Mouse (Mus musculus) MEL (cell line): ENCODE measurements around the gene Ggta1. TPM values are rescaled to one million over a fixed set of nuclear protein-coding genes. Genes with fewer than 3 reads are reported as not detected.

Experiments used
- DNase-seq: peaks from one replicate; pipeline ENCODE4 v3.0.0; 2011; ENCODE audit warnings: low read depth, low spot score
- H3K27ac ChIP-seq: 2 replicates; pipeline ENCODE4 v1.5.1; 2012; ENCODE audit warnings: low read depth, mild to moderate bottlenecking, control low read depth, low read length, moderate library complexity; ENCODE audit not compliant: control insufficient read depth
- H3K27me3 ChIP-seq, 2 experiments: fragments of 150-350 bp in 1 of 2; sonication (generic) in 1 of 2; 2 replicates each; pipeline ENCODE4 v1.6.1; 2012; ENCODE audit warnings: low read length in 2 of 2, mild to moderate bottlenecking in 2 of 2, improper control_type of control experiment in 1 of 2, moderate library complexity in 1 of 2; ENCODE audit not compliant: insufficient read depth in 2 of 2, control insufficient read depth in 1 of 2
- H3K36me3 ChIP-seq, 2 experiments: 2 replicates each; pipeline ENCODE4 v1.6.1; 2012 to 2014; ENCODE audit warnings: low read length in 2 of 2, improper control_type of control experiment in 1 of 2, inconsistent platforms in 1 of 2, mild to moderate bottlenecking in 1 of 2; ENCODE audit not compliant: insufficient read depth in 2 of 2, control insufficient read depth in 1 of 2
- H3K4me1 ChIP-seq, 2 experiments: fragments of 150-350 bp in 1 of 2; sonication (generic) in 1 of 2; 2 replicates each; pipeline ENCODE4 v1.6.1; 2012; ENCODE audit warnings: low read length in 2 of 2, improper control_type of control experiment in 1 of 2, mild to moderate bottlenecking in 1 of 2; ENCODE audit not compliant: insufficient read depth in 2 of 2, control insufficient read depth in 1 of 2
- H3K4me3 ChIP-seq, 2 experiments: fragments of 150-350 bp in 1 of 2; sonication (generic) in 1 of 2; 2 replicates each; pipeline ENCODE4 v1.5.1; 2012; ENCODE audit warnings: low read depth in 2 of 2, low read length in 2 of 2, mild to moderate bottlenecking in 2 of 2, moderate library complexity in 2 of 2, control low read depth in 1 of 2, improper control_type of control experiment in 1 of 2; ENCODE audit not compliant: control insufficient read depth in 1 of 2, insufficient read depth in 1 of 2
- H3K79me2 ChIP-seq: 2 replicates; pipeline ENCODE4 v1.6.1; 2012; ENCODE audit warnings: mild to moderate bottlenecking, low read length, moderate library complexity; ENCODE audit not compliant: control insufficient read depth, poor library complexity, insufficient read depth
- H3K9ac ChIP-seq: 2 replicates; pipeline ENCODE4 v1.6.1; 2012; ENCODE audit warnings: low read depth, mild to moderate bottlenecking, control low read depth, low read length, moderate library complexity; ENCODE audit not compliant: control insufficient read depth, poor library complexity, severe bottlenecking
- H3K9me3 ChIP-seq: fragments of 150-350 bp; sonication (generic); replicated peaks from 2 replicates; pipeline ENCODE4 v1.6.1; 2012; ENCODE audit warnings: mild to moderate bottlenecking, low read length, improper control_type of control experiment, moderate library complexity; ENCODE audit not compliant: insufficient read depth
- CHD1 ChIP-seq: IDR thresholded peaks from 2 replicates; pipeline ENCODE4 v1.6.1; 2012; ENCODE audit warnings: low read depth, mild to moderate bottlenecking, inconsistent platforms, low read length, improper control_type of control experiment
- EP300 ChIP-seq, 2 experiments: IDR thresholded peaks; 2 replicates each; pipeline ENCODE4 v1.6.1; 2011; ENCODE audit warnings: improper control_type of control experiment in 2 of 2, low read length in 2 of 2, low read depth in 1 of 2, mild to moderate bottlenecking in 1 of 2
- ETS1 ChIP-seq: IDR thresholded peaks from 2 replicates; pipeline ENCODE4 v1.6.1; 2012; ENCODE audit warnings: low read depth, mild to moderate bottlenecking, inconsistent platforms, low read length, improper control_type of control experiment, moderate library complexity
- GABPA ChIP-seq: IDR thresholded peaks from 2 replicates; pipeline ENCODE4 v1.6.1; 2012; ENCODE audit warnings: low read depth, mild to moderate bottlenecking, inconsistent platforms, low read length, improper control_type of control experiment, moderate library complexity
- JUND ChIP-seq: IDR thresholded peaks from 2 replicates; pipeline ENCODE4 v1.6.1; 2011; ENCODE audit warnings: low read depth, mild to moderate bottlenecking, improper control_type of control experiment, low read length
- KAT2A ChIP-seq: conservative IDR thresholded peaks from 2 replicates; pipeline ENCODE4 v1.6.1; 2012; ENCODE audit warnings: low read depth, low read length, improper control_type of control experiment, inconsistent platforms
- MAFK ChIP-seq: IDR thresholded peaks from 2 replicates; pipeline ENCODE4 v1.6.1; 2011; ENCODE audit warnings: low read depth, mild to moderate bottlenecking, low read length, improper control_type of control experiment, borderline replicate concordance
- MAZ ChIP-seq: IDR thresholded peaks from 2 replicates; pipeline ENCODE4 v1.6.1; 2012; ENCODE audit warnings: low read depth, mild to moderate bottlenecking, inconsistent platforms, low read length, improper control_type of control experiment
- MEF2A ChIP-seq: IDR thresholded peaks from 2 replicates; pipeline ENCODE4 v1.6.1; 2014; ENCODE audit warnings: low read depth, mild to moderate bottlenecking, inconsistent platforms, low read length, improper control_type of control experiment; ENCODE audit not compliant: poor library complexity, insufficient replicate concordance, severe bottlenecking; ENCODE audit errors: extremely low read depth
- MXI1 ChIP-seq: IDR thresholded peaks from 2 replicates; pipeline ENCODE4 v1.6.1; 2011; ENCODE audit warnings: mild to moderate bottlenecking, low read depth, low read length, improper control_type of control experiment
- MYC ChIP-seq: IDR thresholded peaks from 2 replicates; pipeline ENCODE4 v1.6.1; 2011; ENCODE audit warnings: low read depth, mild to moderate bottlenecking, low read length, improper control_type of control experiment, moderate library complexity
- NELFE ChIP-seq: IDR thresholded peaks from 2 replicates; pipeline ENCODE4 v1.6.1; 2011; ENCODE audit warnings: low read depth, low read length, improper control_type of control experiment
- NRF1 ChIP-seq: IDR thresholded peaks from 2 replicates; pipeline ENCODE4 v1.6.1; 2014; ENCODE audit warnings: low read depth, mild to moderate bottlenecking, inconsistent platforms, low read length, improper control_type of control experiment, moderate library complexity; ENCODE audit not compliant: poor library complexity, insufficient read depth, severe bottlenecking
- POLR2AphosphoS2 ChIP-seq: IDR thresholded peaks from 2 replicates; pipeline ENCODE4 v1.6.1; 2011; ENCODE audit warnings: low read length, improper control_type of control experiment
- POLR2AphosphoS5 ChIP-seq: IDR thresholded peaks from 2 replicates; pipeline ENCODE4 v1.6.1; 2012; ENCODE audit warnings: low read depth, borderline replicate concordance, mild to moderate bottlenecking, inconsistent platforms, low read length, moderate library complexity, mixed read lengths
- RCOR1 ChIP-seq: IDR thresholded peaks from 2 replicates; pipeline ENCODE4 v1.6.1; 2012; ENCODE audit warnings: low read depth, mild to moderate bottlenecking, inconsistent platforms, low read length, improper control_type of control experiment
- SIN3A ChIP-seq: IDR thresholded peaks from 2 replicates; pipeline ENCODE4 v1.6.1; 2012; ENCODE audit warnings: low read length, improper control_type of control experiment, inconsistent platforms
- TAL1 ChIP-seq: IDR thresholded peaks from 2 replicates; pipeline ENCODE4 v1.6.1; 2012; ENCODE audit warnings: mild to moderate bottlenecking, inconsistent platforms, low read length, moderate library complexity, mixed read lengths
- TCF12 ChIP-seq: IDR thresholded peaks from 2 replicates; pipeline ENCODE4 v1.6.1; 2014; ENCODE audit warnings: low read depth, mild to moderate bottlenecking, inconsistent platforms, low read length, improper control_type of control experiment, moderate library complexity
- USF1 ChIP-seq: IDR thresholded peaks from 2 replicates; pipeline ENCODE4 v1.6.1; 2014; ENCODE audit warnings: low read depth, mild to moderate bottlenecking, inconsistent platforms, low read length, improper control_type of control experiment, moderate library complexity
- USF2 ChIP-seq, 2 experiments: IDR thresholded peaks; 2 replicates each; pipeline ENCODE4 v1.6.1; 2011 to 2012; ENCODE audit warnings: improper control_type of control experiment in 2 of 2, low read length in 2 of 2, borderline replicate concordance in 1 of 2, inconsistent platforms in 1 of 2, low read depth in 1 of 2, mild to moderate bottlenecking in 1 of 2; ENCODE audit not compliant: insufficient read depth in 1 of 2
- ZKSCAN1 ChIP-seq: IDR thresholded peaks from 2 replicates; pipeline ENCODE4 v1.6.1; 2012; ENCODE audit warnings: low read depth, mild to moderate bottlenecking, inconsistent platforms, low read length, improper control_type of control experiment, moderate library complexity
- polyA plus RNA-seq, 2 experiments: library from polyadenylated mRNA; stranded (reverse) in 1 of 2; unstranded in 1 of 2; fragments of >175 nt in 1 of 2; fragments of >200 nt in 1 of 2; gene quantifications; 2 replicates each; pipeline versions ENCODE4 v1.2.1 to v1.2.4; 2012; ENCODE audit warnings: low replicate concordance in 2 of 2, low read depth in 1 of 2; ENCODE audit not compliant: insufficient read length in 2 of 2, insufficient read depth in 1 of 2, missing spikeins in 1 of 2
- total RNA-seq: library from RNA; depleted of rRNA; stranded (reverse); fragments of 300-350 nt; gene quantifications from 2 replicates; pipeline ENCODE4 v1.2.3, GENCODE M21; 2012

Ggta1 gene
- total and polyA plus RNA-seq, 3 experiments: 29.2 to 30.7 TPM; not detected in 1

GRCm38 (mm10) chr2:35434576-35435123 is 28.4 kb downstream of the Ggta1 start:
- TF ChIP-seq MEF2A (no peak), ETS1 (no peak), RCOR1 (no peak), GABPA (no peak), NELFE (no peak), MAFK (no peak), TAL1 (no peak), POLR2AphosphoS2 (no peak), POLR2AphosphoS5 (no peak), USF2 (IDR thresholded peaks at IDR 0.05; ENCODE audit: borderline replicate concordance in 1 of 2, insufficient read depth in 1 of 2, low read depth in 1 of 2, low read length in 2 of 2) (no peak), ZKSCAN1 (no peak), NRF1 (no peak), EP300 (IDR thresholded peaks at IDR 0.05; ENCODE audit: low read depth in 1 of 2, low read length in 2 of 2) (no peak)
- no peaks in the 10 kb centered on the region for H3K9me3 ChIP-seq
- no peak overlapping the region for H3K9ac ChIP-seq
- H3K27ac ChIP-seq: no peak overlapping the region
- H3K36me3 ChIP-seq: no peaks in the 10 kb centered on the region
- no peak for DNase-seq
- no peaks in the 10 kb centered on the region for H3K79me2 ChIP-seq
- H3K4me1 ChIP-seq: no peaks in the 10 kb centered on the region
- H3K27me3 ChIP-seq: no peaks in the 10 kb centered on the region
- H3K4me3 ChIP-seq: no peak overlapping the region

DNA sequence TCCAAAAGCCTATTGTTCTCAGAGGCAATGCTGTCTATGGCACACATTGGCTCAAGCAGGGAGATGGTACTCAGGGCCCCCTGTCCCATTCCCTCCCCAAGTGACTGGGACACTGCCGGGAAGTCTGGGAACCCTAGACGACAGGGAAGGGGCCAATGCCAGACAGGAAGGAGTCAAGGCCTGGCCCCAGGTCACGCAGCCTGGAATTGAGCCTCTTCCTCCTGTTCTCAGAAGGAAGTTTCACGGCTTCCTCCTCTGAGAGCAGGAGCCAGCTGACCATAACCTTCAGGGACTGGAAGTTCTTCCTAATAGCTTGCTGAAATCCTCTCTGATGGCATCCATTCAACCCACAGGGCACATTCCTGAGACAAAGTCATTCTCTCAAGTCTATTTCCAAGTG is 29.6 kb downstream of the Ggta1 start:
- no peaks in the 10 kb centered on the region for H3K36me3 ChIP-seq

More for the DNA sequence above, 29.6 kb downstream of the Ggta1 start:
- no peaks in the 10 kb centered on the region for H3K4me1 ChIP-seq
- no peak for TF ChIP-seq POLR2AphosphoS5
- TF ChIP-seq TCF12: no peak
- no peak for TF ChIP-seq EP300 (IDR thresholded peaks at IDR 0.05; ENCODE audit: low read depth in 1 of 2, low read length in 2 of 2)
- TF ChIP-seq JUND: no peak
- no peak for TF ChIP-seq CHD1
- TF ChIP-seq MAZ: no peak
- no peak for TF ChIP-seq MXI1
- TF ChIP-seq USF1: no peak
- no peak for TF ChIP-seq MYC
- no peak for TF ChIP-seq SIN3A
- TF ChIP-seq KAT2A: no peak
- TF ChIP-seq, all 39 proteins: peak for 0
- Histone ChIP-seq H3K4me3 (no peak overlapping the region), H3K79me2 (no peaks in the 10 kb centered on the region), H3K27ac (no peak overlapping the region), H3K27me3 (no peaks in the 10 kb centered on the region), H3K9ac (no peak overlapping the region), H3K9me3 (no peaks in the 10 kb centered on the region)
- DNase-seq: no peak
